Mouse (Mus musculus): ENCODE results near the gene Itsn2.
A peak's percentile ranks its signal among the peaks of the same experiment; 100 is the strongest.
"Not testable (repeated sequence)": the region's sequence is repeated elsewhere in the genome, so short reads cannot be mapped to it uniquely, and the experiment has no call there.

Itsn2 gene

GRCm38 (mm10) chr12:4598666-4599428 lies 6.4 kb downstream of the Itsn2 start:
- no peak for DNase-seq (ENCODE audit: low spot score in 2 of 2)

DNA sequence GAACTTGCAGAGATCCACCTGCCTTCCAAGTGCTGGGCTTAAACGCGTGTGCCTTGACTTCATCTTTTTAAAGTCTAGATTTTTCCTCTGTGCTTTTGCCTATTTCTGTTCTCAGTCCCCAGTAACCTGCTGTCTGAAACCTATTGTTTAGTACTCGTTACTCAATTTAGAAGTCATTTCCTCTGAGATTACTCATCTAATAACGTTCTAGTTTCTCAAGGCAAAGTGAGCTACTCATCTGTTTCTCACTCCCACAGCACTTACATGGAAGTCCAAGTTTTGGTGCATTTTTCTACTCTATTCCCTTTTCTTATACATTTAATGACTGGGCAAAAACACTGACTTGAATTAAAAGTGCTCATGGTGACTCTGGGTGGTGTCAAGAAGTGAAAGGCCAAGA lies 7.3 kb downstream of the Itsn2 start:
- no peak for DNase-seq (ENCODE audit: low spot score in 2 of 2)

GRCm38 (mm10) chr12:4606625-4607024 lies 14.2 kb downstream of the Itsn2 start:
- DNase-seq (ENCODE audit: low spot score in 2 of 2) = no peak

- DNase-seq (ENCODE audit: low spot score in 2 of 2) = no peak
Observed at GRCm38 (mm10) chr12:4614722-4615121, 22.3 kb downstream of the Itsn2 start.

DNA sequence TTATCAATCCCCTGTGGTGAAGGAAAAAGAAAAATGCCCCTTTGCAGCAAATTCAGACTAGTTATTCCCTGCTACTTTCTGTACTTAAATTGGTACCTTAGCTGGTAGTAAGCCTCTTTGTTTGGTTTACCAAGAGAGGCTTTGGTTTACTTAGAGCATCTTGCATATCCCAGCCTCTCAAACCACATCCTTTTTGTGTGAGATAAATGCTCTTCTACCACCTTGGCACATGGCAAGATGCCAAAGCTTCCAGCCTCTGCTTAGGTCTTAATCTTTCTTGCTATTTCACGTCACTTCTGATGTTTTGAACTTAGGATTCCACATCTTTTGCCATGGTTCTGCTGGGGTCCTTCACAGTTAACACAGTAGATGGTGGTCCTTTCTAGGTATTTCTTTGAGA lies 31.8 kb downstream of the Itsn2 start:
- DNase-seq (ENCODE audit: low spot score in 2 of 2) = no peak

DNA sequence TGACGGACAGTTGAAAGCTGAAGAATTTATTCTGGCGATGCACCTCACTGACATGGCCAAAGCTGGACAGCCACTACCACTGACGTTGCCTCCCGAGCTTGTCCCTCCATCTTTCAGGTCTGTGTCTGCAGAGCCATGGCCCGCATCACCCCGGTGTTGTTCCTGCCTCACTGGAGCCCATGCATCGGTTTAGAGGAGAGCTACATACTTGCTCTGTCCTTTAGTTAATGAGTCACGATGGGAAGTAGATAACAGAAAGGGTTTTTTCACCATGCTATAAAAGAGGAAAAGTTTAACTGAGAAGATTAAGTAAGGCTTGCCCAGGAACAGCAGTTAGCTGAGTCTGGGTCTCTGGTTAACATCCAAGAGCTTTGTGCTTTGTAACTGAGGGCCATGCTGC lies 40.5 kb downstream of the Itsn2 start:
- DNase-seq (ENCODE audit: low spot score in 2 of 2) = no peak

DNA sequence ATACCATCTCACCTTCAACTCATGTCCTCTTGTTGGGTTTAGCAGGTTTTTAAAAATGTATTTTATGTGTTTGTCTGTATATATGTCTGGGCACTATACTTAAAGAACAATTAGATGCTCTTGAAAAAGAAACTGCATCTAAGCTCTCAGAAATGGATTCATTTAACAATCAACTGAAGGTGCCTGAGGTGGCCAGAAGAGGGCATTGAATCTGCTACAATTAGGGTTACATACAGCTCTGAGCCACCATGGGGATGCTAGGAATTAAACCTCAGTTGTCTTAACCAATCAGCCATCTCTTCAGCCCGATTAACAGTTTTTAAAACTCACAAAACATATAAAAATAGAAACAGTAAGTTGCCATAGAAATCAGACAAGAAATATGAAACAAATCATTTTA lies 46.0 kb downstream of the Itsn2 start:
- no peak for DNase-seq (ENCODE audit: low spot score in 2 of 2)

DNA sequence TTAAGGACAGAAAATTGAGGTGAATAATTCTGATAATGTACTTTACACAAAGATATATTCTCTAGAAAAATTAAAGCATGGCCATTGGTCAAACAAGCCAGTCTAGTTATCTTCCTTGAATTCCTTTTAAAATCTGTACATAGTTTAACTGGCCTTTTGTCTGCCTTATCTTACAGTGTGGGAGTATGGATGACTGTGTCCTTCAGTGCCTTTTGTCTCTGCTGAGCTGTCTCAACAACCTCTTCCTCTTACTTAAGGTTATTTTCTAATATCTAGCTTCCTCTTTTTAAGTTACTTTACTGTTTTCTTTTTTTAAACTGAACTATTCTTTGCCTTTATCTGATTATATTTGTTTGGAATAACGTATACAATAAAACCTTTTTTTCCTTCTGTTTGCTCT lies 48.3 kb downstream of the Itsn2 start:
- DNase-seq (ENCODE audit: low spot score in 2 of 2) = no peak

DNA sequence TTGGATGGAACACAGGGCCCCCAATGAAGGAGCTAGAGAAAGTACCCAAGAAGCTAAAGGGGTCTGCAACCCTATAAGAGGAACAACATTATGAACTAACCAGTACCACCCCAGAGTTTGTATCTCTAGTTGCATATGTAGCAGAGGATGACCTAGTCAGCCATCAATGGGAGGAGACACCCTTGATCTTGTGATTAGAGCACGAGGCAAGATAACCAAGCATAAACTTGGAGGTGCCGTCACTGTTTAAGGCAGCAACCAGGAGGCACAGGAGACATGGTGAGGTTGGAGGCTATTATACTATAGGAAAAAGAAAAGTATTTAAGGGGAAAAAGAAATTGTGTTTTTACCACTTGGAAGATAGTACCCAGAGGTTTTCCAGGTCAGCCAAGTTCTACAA lies 64.4 kb downstream of the Itsn2 start:
- DNase-seq (ENCODE audit: low spot score in 2 of 2) = no peak

GRCm38 (mm10) chr12:4664929-4665674 lies 72.7 kb downstream of the Itsn2 start:
- no peak for DNase-seq (ENCODE audit: low spot score in 2 of 2)

GRCm38 (mm10) chr12:4665675-4666037 lies 73.2 kb downstream of the Itsn2 start:
- DNase-seq (ENCODE audit: low spot score in 2 of 2) = no peak

DNA sequence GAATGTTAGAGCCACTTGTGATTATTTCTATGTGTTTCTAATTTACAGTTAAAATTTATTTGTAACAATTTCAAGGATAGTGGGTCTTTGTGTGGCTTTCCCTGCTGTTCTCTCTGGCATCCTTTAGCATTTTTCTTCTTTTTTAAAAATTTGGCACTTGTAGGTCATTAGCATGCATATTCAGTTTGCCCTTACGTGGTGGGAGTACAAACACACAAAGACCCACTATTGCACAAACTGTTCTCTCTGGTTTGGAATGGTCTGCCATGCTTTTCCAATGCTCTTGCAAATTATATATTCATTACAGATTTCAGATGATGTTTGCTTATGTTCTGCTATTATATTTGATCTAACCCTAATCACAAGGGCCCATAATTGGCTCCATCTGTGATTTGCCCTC lies 83.9 kb downstream of the Itsn2 start:
- DNase-seq (ENCODE audit: low spot score in 2 of 2) = no peak

- DNase-seq (ENCODE audit: low spot score in 2 of 2) = peak; percentile 43 to 59
Observed at GRCm38 (mm10) chr12:4679971-4680370, 87.5 kb downstream of the Itsn2 start.

GRCm38 (mm10) chr12:4685441-4685840 lies 93.0 kb downstream of the Itsn2 start:
- DNase-seq (ENCODE audit: low spot score in 2 of 2) = no peak

DNA sequence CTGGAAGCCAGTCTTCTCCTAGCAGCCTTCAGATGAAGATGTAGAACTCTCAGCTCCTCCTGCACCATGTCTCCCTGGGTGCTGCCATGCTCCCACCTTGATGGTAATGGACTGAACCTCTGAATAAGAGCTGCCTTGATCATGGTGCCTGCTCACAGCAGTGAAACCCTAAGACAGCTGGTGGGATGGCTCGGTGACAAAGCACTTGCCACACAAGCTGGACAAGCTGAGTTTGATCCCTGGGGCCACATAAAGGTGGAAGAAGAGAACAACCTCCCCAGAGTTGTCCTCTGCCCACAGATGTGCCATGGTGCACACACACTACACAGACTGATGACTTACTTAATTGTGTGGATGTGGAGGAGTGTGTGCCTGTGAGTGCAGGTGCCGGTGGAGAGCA lies 95.9 kb downstream of the Itsn2 start:
- DNase-seq (ENCODE audit: low spot score in 2 of 2) = no peak

- DNase-seq (ENCODE audit: low spot score in 2 of 2) = no peak
Observed at GRCm38 (mm10) chr12:4689341-4689740, 96.9 kb downstream of the Itsn2 start.

GRCm38 (mm10) chr12:4691193-4691592 lies 98.8 kb downstream of the Itsn2 start:
- no peak for DNase-seq (ENCODE audit: low spot score in 2 of 2)

DNA sequence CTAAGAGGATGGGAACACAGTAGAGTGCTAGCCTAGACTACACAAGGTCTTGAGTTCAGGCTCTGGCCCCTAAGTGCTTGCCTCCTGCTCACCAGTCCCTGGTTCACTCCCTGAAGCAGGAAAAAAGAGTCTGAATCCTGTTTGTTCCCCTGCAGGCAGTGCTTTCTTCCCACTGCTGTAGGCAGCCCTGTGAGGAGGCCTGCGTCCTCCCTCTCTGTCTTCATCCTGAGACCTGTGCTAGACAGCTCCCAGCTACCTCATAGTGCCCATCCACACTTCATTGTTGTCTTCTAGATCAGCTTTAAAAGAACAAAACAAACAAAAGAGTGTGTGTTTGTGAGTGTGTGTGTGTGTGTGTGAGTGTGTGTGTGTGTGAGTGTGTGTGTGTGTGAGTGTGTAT lies 102.1 kb downstream of the Itsn2 start:
- DNase-seq (ENCODE audit: low spot score in 2 of 2) = no peak

- DNase-seq (ENCODE audit: low spot score in 2 of 2) = not testable (repeated sequence)
Observed at GRCm38 (mm10) chr12:4705626-4706025, 113.2 kb downstream of the Itsn2 start.

DNA sequence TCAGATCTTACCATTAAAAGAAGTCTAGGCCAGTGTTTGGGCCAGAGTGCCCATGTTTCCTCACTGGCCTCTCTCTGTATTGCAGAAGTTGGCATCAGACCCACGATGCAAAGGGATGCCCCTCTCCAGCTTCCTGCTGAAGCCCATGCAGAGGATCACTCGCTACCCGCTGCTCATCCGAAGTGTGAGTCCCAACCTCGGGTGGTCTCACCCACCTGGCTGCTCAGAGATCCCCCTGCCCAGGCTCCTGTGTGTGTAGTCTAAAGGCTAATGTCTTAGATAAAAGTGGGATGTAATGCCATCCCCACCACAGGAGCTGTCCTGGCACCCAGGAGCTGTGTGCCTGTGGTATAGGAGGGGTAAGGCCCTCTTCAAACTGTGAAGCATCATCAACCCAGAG lies 113.7 kb downstream of the Itsn2 start:
- no peak for DNase-seq (ENCODE audit: low spot score in 2 of 2)

DNA sequence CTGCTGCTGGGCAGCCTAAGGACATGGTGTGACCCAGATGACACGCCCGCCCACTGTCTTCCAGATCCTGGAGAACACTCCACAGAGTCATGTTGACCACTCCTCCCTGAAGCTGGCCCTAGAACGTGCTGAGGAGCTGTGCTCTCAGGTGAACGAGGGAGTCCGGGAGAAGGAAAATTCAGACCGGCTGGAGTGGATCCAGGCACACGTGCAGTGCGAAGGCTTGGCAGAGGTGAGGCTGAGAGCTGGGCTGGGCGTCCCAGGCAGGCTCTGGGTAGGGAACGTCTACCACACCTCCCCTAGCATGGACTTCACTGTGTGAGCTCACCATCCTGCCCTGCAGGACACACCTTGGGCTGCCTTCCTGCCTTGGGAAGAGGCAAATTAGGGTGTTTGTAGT lies 114.5 kb downstream of the Itsn2 start:
- DNase-seq (ENCODE audit: low spot score in 2 of 2) = no peak

DNA sequence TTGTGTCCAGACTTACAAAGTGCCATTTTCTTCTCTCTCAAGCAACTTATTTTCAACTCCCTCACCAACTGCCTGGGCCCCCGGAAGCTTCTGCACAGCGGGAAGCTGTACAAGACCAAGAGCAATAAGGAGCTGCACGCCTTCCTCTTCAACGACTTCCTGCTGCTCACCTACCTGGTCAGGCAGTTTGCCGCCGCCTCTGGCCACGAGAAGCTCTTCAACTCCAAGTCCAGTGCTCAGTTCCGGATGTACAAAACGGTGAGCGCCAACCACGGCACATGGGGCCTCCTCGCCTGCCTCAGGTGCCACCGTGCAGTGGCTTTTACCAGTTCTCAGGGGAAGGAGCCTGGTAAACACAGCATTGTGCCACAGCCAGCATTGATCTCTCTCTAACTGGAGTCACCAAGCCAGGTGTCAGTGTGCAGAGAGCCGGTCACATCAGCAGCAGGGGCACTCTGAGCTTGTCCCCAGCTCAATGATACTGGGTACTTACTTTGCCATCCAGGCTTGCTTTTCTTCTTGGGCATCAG lies 115.1 kb downstream of the Itsn2 start:
- no peak for DNase-seq (ENCODE audit: low spot score in 2 of 2)

- DNase-seq (ENCODE audit: low spot score in 2 of 2) = no peak
Observed at GRCm38 (mm10) chr12:4708296-4708695, 115.9 kb downstream of the Itsn2 start.
